Mouse (Mus musculus): ENCODE data around the gene Serpinb9b. TPM values are rescaled to one million over a fixed set of nuclear protein-coding genes. Genes with fewer than 3 reads are reported as not detected.
"Not testable (repeated sequence)": the region's sequence is repeated elsewhere in the genome, so short reads cannot be mapped to it uniquely, and the experiment has no call there.

Gene Serpinb9b
- polyA plus RNA-seq, 1 experiment: 0.21 TPM

- DNase-seq: peak; percentile 90
- H3K4me1 ChIP-seq (ENCODE audit: control insufficient read depth, insufficient read depth, low read length): peaks cover 12% of the 10 kb centered on the region
- TF ChIP-seq CTCF (IDR thresholded peaks at IDR 0.05; ENCODE audit: insufficient read depth, low read length) (peak; percentile 61), POLR2A (IDR thresholded peaks at IDR 0.05; ENCODE audit: borderline replicate concordance, extremely low read depth, low read depth, low read length) (peak; percentile 75; the same call in 1 of the 2 replicates)
- 5% methylated on average over 12 of the region's 12 CpGs for WGBS
- H3K4me3 ChIP-seq (replicated peaks; ENCODE audit: extremely low read depth, low read depth, low read length): peak overlapping the region; percentile 51
These were observed 22.7 kb upstream of the Serpinb9b start for GRCm38 (mm10) chr13:33004414-33005105.

GRCm38 (mm10) chr13:33005501-33006075 is 21.6 kb upstream of the Serpinb9b start:
- no peak for DNase-seq
- H3K4me1 ChIP-seq (ENCODE audit: control insufficient read depth, insufficient read depth, low read length): peaks cover 12% of the 10 kb centered on the region
- no peak overlapping the region for H3K4me3 ChIP-seq (replicated peaks; ENCODE audit: extremely low read depth, low read depth, low read length)
- TF ChIP-seq CTCF (IDR thresholded peaks at IDR 0.05; ENCODE audit: insufficient read depth, low read length) (no peak), POLR2A (IDR thresholded peaks at IDR 0.05; ENCODE audit: borderline replicate concordance, extremely low read depth, low read depth, low read length) (no peak)
- WGBS: 35% methylated on average over 2 of the region's 2 CpGs

GRCm38 (mm10) chr13:33006555-33006954 is 20.7 kb upstream of the Serpinb9b start:
- Histone ChIP-seq H3K4me1 (ENCODE audit: control insufficient read depth, insufficient read depth, low read length) (peaks cover 12% of the 10 kb centered on the region), H3K4me3 (replicated peaks; ENCODE audit: extremely low read depth, low read depth, low read length) (no peak overlapping the region)
- no peak for DNase-seq
- no peak for TF ChIP-seq CTCF (IDR thresholded peaks at IDR 0.05; ENCODE audit: insufficient read depth, low read length)
- no peak for TF ChIP-seq POLR2A (IDR thresholded peaks at IDR 0.05; ENCODE audit: borderline replicate concordance, extremely low read depth, low read depth, low read length)
- 72% methylated on average over 3 of the region's 3 CpGs for WGBS

GRCm38 (mm10) chr13:33012395-33012794 is 14.8 kb upstream of the Serpinb9b start:
- Histone ChIP-seq H3K4me1 (ENCODE audit: control insufficient read depth, insufficient read depth, low read length) (no peaks in the 10 kb centered on the region; the same call in 1 of the 2 replicates), H3K4me3 (replicated peaks; ENCODE audit: extremely low read depth, low read depth, low read length) (no peak overlapping the region)
- no peak for DNase-seq
- TF ChIP-seq POLR2A (IDR thresholded peaks at IDR 0.05; ENCODE audit: borderline replicate concordance, extremely low read depth, low read depth, low read length) (no peak), CTCF (IDR thresholded peaks at IDR 0.05; ENCODE audit: insufficient read depth, low read length) (no peak)
- WGBS: 75% methylated on average over 1 of the region's 1 CpGs

- no peak overlapping the region for H3K4me3 ChIP-seq (replicated peaks; ENCODE audit: extremely low read depth, low read depth, low read length)
- H3K4me1 ChIP-seq (ENCODE audit: control insufficient read depth, insufficient read depth, low read length): no peaks in the 10 kb centered on the region; the same call in 1 of the 2 replicates
- no peak for DNase-seq
- 36% methylated on average over 2 of the region's 2 CpGs for WGBS
- TF ChIP-seq CTCF (IDR thresholded peaks at IDR 0.05; ENCODE audit: insufficient read depth, low read length): no peak
These were observed 13.9 kb upstream of the Serpinb9b start for GRCm38 (mm10) chr13:33013271-33013670.

GRCm38 (mm10) chr13:33022371-33022770 is 4.8 kb upstream of the Serpinb9b start:
- DNase-seq: no peak
- Histone ChIP-seq H3K4me1 (ENCODE audit: control insufficient read depth, insufficient read depth, low read length) (no peaks in the 10 kb centered on the region), H3K4me3 (replicated peaks; ENCODE audit: extremely low read depth, low read depth, low read length) (no peak overlapping the region)
- no peak for TF ChIP-seq CTCF (IDR thresholded peaks at IDR 0.05; ENCODE audit: insufficient read depth, low read length)
- TF ChIP-seq POLR2A (IDR thresholded peaks at IDR 0.05; ENCODE audit: borderline replicate concordance, extremely low read depth, low read depth, low read length): no peak
- WGBS: 82% methylated on average over 1 of the region's 1 CpGs

- WGBS: 28% methylated on average over 1 of the region's 1 CpGs
These were observed 674 bp upstream of the Serpinb9b start for GRCm38 (mm10) chr13:33026427-33027057.

GRCm38 (mm10) chr13:33028146-33028545 is 930 bp downstream of the Serpinb9b start:
- no peak for DNase-seq
- H3K4me3 ChIP-seq (replicated peaks; ENCODE audit: extremely low read depth, low read depth, low read length): no peak overlapping the region
- 33% methylated on average over 2 of the region's 2 CpGs for WGBS
- no peaks in the 10 kb centered on the region for H3K4me1 ChIP-seq (ENCODE audit: control insufficient read depth, insufficient read depth, low read length)
- TF ChIP-seq CTCF (IDR thresholded peaks at IDR 0.05; ENCODE audit: insufficient read depth, low read length) (no peak), POLR2A (IDR thresholded peaks at IDR 0.05; ENCODE audit: borderline replicate concordance, extremely low read depth, low read depth, low read length) (no peak)

More at GRCm38 (mm10) chr13:33026427-33027057, 674 bp upstream of the Serpinb9b start:
- no peak for DNase-seq
- TF ChIP-seq POLR2A (IDR thresholded peaks at IDR 0.05; ENCODE audit: borderline replicate concordance, extremely low read depth, low read depth, low read length) (no peak), CTCF (IDR thresholded peaks at IDR 0.05; ENCODE audit: insufficient read depth, low read length) (no peak)
- Histone ChIP-seq H3K4me3 (replicated peaks; ENCODE audit: extremely low read depth, low read depth, low read length) (no peak overlapping the region), H3K4me1 (ENCODE audit: control insufficient read depth, insufficient read depth, low read length) (no peaks in the 10 kb centered on the region)

GRCm38 (mm10) chr13:33028550-33028949 is 1.3 kb downstream of the Serpinb9b start:
- TF ChIP-seq CTCF (IDR thresholded peaks at IDR 0.05; ENCODE audit: insufficient read depth, low read length): no peak
- TF ChIP-seq POLR2A (IDR thresholded peaks at IDR 0.05; ENCODE audit: borderline replicate concordance, extremely low read depth, low read depth, low read length): no peak
- no peak overlapping the region for H3K4me3 ChIP-seq (replicated peaks; ENCODE audit: extremely low read depth, low read depth, low read length)
- 60% methylated on average over 2 of the region's 2 CpGs for WGBS
- H3K4me1 ChIP-seq (ENCODE audit: control insufficient read depth, insufficient read depth, low read length): no peaks in the 10 kb centered on the region
- no peak for DNase-seq

GRCm38 (mm10) chr13:33029478-33029877 is 2.3 kb downstream of the Serpinb9b start:
- WGBS: 82% methylated on average over 2 of the region's 2 CpGs
- not testable (repeated sequence) for H3K4me3 ChIP-seq (replicated peaks; ENCODE audit: extremely low read depth, low read depth, low read length); H3K4me1 ChIP-seq (ENCODE audit: control insufficient read depth, insufficient read depth, low read length); DNase-seq

Measured in lung, adult 2 months (tissue).